Mouse (Mus musculus) heart, adult 8-10 months (tissue): ENCODE results near the gene Pip5k1b. TPM values are rescaled to one million over a fixed set of nuclear protein-coding genes. Genes with fewer than 3 reads are reported as not detected.
A peak's percentile ranks its signal among the peaks of the same experiment; 100 is the strongest.

Experiments
- DNase-seq: peaks from one replicate; pipeline ENCODE4 v3.0.0; 2022; ENCODE audit warnings: low spot score
- total RNA-seq, 4 experiments: library from RNA; stranded (reverse); gene quantifications; 2 replicates each; pipeline ENCODE4 v1.2.4; 2022

Gene Pip5k1b
- total RNA-seq, 4 experiments from 2014 or later: 20.2 to 23.1 (median 21.5) TPM

DNA sequence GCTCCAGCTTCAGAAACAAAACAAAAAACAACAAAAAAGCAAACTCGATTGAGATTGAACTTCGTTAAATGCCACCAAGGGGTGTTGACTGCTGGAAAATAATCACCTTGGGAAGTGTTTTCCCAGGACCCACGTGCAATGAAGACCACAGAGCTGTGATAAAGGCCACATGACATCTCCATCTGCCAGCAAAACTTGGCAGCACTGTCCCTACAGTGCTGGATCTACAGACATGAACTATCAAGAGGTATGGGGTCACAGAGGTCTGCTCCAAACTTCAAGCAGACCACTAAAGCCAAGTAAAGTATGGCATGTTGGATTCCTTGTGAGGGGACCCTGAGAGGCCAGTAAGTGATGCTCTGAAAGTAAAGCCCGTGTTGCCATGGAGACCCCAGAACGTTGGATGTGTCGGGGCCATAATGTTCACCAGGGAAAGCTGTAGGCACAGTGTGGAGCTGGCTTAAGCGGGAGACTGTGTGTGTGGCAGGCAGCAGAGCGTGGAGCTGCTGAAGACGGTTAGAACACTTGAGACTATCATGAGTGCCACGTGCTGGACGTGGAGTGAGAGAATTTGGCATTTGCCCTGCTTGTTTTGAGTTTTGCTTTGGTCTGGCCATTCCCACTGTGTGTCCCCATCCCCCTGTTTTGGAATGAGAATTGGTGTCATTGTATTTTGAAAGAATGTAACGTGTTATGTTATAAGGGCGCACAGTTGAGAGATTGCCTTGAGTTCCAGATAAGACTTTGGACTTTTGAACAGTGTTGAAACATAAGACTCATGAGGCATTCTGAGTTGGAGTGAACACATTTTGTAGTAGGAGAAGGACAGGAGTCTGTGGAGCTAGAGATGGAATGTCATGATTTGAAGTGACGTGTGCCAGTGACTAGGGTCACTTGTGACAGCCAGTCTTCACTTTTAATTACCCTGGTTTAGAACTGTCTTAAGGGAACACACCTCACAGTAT is 12.0 kb downstream of the Pip5k1b start:
- DNase-seq: no peak

GRCm38 (mm10) chr19:24542293-24542675 is 13.4 kb downstream of the Pip5k1b start:
- DNase-seq: no peak

DNA sequence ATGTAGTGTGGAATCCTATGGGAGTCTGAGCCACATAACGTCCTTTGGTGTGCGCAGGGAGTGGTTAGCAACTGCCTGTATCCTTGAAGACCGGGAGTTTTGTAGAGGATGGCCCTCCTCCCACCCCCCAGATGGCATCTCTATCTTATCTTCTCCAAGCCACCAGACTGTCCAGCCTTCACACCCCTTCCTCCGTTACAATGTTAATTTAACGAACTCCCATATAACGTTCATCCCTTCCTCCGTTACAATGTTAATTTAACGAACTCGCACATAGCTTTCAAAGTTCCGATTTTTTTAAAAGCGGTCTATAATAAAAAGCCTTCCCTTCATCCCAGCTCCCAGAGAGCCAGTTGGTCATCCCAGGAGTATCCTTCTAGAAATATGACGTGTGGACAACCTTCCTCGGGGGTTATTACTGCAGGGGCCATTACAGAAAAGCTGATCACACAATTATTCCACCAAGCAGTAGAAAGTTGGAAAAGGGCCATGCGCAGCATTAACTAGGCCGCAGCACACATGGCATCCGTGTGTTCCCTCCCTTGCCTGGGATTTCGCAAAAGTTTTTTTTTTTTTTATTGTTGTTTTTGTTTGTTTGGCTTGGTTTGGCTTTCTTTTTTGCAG is 13.9 kb downstream of the Pip5k1b start:
- DNase-seq: no peak

- no peak for DNase-seq
These were observed 14.6 kb downstream of the Pip5k1b start for GRCm38 (mm10) chr19:24540952-24541668.

GRCm38 (mm10) chr19:24539041-24539440 is 16.6 kb downstream of the Pip5k1b start:
- no peak for DNase-seq

DNA sequence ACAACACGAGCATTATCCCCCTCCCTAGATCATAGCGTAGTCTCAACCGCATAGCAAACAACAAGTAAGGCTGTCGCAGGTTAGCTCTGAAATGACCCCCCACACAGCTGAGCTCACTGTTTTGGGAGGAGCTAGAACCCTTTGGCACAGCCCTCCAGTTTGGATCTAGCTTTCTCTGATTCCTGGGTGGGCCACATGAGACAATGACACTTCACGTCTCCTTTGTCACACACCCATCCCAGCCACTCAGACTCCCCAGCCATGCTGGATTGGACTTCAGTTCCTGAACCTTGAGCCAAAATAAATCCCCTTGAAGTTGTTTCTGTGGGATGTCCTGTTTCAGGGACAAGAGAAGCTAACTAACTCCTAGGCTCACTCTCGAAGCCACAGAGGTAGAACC is 17.5 kb downstream of the Pip5k1b start:
- DNase-seq: no peak

- DNase-seq: no peak
These were observed 18.0 kb downstream of the Pip5k1b start for GRCm38 (mm10) chr19:24537691-24538090.

- DNase-seq: no peak
These were observed 18.8 kb downstream of the Pip5k1b start for GRCm38 (mm10) chr19:24536920-24537319.

DNA sequence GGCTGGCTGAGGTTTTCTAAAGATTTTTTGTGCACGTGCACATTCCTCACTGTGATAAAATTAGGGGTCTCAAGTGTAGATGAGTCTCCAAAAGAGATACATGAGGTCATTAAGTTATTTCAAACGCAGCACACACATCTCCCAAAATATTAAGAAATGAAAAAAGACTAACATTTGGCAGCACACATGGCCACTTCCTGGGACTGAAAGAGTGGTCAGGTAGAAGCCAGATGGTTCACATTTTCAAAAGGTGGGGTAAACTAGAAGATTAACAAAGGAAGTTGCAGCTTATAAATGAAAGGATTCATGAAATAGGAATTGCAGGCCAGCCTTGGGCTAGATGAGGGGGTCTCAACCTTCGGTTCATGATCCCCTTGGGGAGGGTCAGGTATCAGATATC is 19.4 kb downstream of the Pip5k1b start:
- no peak for DNase-seq

GRCm38 (mm10) chr19:24535161-24535560 is 20.5 kb downstream of the Pip5k1b start:
- DNase-seq: no peak

- no peak for DNase-seq
These were observed 20.9 kb downstream of the Pip5k1b start for GRCm38 (mm10) chr19:24534733-24535132.

- no peak for DNase-seq
These were observed 26.6 kb downstream of the Pip5k1b start for GRCm38 (mm10) chr19:24528910-24529561.

DNA sequence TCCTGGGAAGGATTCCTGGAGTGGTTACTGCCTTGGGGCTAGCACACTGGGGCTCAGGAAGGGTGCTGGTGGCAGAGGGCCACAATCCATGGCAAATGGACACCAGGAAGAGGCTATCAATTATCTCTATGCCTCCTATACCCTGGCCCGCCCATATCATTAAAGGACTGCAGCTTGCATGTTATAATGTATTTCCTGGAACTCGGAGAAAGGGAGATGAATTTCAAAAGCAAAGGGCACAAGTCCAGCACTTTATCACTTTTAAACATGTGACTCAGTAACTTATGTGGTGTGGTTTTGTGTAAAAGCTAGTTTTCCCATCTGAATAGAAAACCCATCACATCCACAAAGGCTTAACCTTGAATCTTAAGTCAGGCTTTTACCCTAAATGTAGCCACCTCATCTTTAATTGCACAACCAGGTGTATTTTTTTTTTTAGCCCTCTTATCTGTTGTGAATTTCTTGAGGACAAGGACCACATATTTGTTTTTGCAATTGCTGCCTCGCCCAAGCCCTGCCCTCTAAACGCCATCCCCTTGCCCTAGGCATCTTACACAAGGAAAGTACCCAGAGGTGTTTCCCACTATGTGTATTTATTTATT is 27.4 kb downstream of the Pip5k1b start:
- DNase-seq: no peak

DNA sequence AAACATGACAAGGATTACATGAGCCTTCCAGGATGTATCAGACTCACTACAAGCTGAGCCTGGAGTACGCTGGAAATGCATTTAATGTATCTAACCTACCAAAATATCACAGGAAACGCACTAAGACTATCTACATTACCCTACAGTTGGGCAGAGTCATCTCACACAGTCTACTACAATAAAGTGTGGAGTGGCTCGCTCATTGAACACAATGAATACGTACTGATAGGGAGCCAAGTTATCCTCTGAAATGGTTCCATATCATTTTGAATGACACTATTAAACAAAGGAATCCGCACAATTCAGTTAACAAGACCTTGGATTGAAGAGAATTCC is 28.1 kb downstream of the Pip5k1b start:
- DNase-seq: no peak

DNA sequence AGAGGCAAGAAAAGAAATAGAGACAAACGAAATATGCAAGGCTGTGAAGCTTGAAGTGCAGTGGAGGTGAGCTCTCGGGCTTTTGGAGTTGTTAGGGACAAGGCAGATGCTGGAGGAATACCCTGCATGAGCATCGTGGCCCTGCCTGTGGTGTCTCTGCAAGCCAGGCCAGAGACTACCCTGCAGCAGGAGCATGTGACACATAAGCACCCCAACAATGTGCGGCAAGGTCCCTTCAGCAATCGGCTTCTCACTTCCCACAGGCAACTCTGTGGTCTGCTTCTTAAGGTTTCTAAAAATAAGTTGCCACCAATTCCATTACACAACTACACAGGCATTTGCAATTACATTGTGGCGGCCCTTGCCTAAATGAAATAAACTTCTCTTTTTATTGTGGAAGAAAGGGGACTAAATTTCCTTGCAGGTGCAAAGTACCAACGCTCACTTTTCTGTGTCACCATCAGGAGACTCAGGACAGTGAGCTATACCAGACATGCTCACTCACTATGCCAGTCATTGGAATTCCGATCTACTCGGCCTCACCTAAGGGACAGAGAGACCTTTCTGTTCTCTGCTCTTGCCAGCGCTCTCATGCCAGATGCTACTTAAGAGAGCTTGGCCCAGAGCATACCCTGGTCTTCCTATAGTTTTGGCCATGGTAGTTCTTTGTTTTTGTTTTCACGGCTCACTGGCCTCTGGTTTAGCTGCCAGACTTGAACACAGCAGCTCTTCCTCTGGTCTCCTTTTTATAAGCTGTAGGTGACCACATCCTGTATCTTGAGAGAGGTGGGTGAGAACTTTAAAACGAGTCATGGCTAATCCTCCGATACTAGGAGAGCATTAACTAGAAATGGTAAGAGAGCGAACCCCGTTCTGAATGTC is 28.7 kb downstream of the Pip5k1b start:
- DNase-seq: peak; percentile 11

- no peak for DNase-seq
These were observed 32.0 kb downstream of the Pip5k1b start for GRCm38 (mm10) chr19:24523476-24524313.

DNA sequence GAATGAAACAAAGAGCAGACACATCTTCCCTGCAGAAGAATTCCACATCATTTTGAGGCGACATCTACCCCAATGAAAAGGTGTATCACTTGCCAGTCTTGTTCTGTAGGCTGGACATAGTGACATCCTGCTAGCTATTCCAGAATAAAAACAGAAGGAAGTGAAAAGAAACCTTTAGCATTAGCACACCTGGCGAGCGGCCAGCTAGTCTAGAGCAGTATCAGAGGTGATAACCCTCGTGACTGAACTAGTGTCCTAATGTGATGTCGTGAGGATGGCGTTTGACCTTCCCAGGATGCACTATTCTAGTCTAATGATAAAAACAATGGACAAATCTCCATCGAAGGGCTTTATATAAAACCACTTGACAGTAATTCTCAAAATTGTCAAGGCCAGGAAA is 33.7 kb downstream of the Pip5k1b start:
- DNase-seq: no peak

DNA sequence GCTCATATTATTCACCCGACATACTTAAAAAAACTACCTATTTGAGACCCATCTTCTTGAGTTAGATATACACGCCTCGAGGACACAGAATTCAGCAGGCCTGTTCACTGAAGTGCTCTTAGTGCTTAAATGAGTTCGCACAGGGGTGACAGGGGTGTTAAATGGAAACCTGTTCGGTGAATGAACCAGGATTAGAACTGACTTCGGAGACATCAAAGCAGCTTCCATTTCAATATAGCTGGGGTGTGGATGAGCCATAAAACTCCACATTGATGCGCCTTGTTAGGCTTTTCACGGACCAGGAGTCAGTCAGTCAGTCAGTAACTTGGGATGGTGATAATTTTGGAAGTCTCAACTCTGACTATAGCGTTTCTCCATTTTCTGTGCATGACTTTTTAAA is 34.5 kb downstream of the Pip5k1b start:
- DNase-seq: no peak

DNA sequence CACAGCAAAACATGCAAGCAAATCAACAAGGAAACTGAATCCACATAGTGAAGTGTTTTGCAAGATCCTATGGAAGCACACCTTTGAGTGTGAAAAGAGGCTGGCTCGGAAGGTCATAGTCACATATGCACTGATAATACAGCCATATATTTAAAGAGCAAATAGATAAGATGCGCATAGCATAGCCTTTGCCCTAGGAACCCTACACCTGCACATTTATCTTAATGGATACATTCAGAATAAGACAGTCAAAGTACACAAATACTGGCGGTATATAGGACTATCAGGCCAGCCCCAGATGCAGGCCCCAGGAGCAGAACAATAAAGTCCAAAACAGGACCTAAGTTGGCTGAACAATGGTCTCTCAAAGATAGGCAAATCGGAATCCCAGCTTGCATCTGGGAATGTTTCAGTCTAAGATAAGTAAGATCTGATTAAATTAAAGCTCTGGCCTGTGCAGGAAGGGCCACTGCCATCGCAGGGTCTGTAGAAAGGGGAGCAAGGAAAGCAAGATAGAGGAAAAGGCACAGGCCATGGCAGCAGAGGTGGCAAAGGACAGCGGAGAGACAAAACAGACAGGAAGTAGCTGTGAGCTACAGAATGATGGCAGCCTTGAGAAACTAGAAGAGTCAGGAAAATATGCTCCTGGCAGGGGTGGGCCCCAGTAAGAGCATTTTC is 35.8 kb downstream of the Pip5k1b start:
- DNase-seq: no peak
